Mouse (Mus musculus): ENCODE data around the gene Park7. TPM values are rescaled to one million over a fixed set of nuclear protein-coding genes. Genes with fewer than 3 reads are reported as not detected.
"Not testable (repeated sequence)": the region's sequence is repeated elsewhere in the genome, so short reads cannot be mapped to it uniquely, and the experiment has no call there.

Park7 gene
- polyA plus RNA-seq, 1 experiment from 2014 or later: 508 TPM

DNA sequence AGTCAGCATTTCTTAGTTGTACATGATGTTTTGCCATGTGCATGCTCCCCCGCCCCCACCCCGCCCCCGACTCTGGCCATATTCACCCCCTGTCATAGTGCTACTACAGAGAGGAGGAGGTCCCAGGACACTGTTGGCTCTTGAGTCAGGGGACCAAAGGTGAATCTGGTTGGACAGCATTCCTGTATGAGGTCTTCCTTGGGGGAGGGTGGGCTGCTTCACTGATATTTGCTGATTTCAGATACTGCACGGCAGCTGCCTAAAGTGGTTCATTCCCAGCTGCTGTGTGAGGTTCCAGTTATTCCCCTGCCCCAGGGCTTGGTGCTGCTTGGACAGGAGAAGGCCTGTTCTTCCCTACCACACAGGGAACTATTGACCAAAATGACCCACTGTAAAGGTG, 25.7 kb downstream of the Park7 start:
- Histone ChIP-seq H3K4me1 (peaks cover 27% of the 10 kb centered on the region), H3K36me3 (replicated peaks) (no peaks in the 10 kb centered on the region), H3K9me3 (no peaks in the 10 kb centered on the region), H3K4me3 (no peak overlapping the region), H3K27me3 (replicated peaks; ENCODE audit: low read depth, poor library complexity, severe bottlenecking) (no peaks in the 10 kb centered on the region), H3K27ac (replicated peaks) (no peak overlapping the region; the same call in 1 of the 2 replicates)
- 64% methylated on average over 4 of the region's 4 CpGs for WGBS
- peak; percentile 42 for DNase-seq (ENCODE audit: low spot score)

DNA sequence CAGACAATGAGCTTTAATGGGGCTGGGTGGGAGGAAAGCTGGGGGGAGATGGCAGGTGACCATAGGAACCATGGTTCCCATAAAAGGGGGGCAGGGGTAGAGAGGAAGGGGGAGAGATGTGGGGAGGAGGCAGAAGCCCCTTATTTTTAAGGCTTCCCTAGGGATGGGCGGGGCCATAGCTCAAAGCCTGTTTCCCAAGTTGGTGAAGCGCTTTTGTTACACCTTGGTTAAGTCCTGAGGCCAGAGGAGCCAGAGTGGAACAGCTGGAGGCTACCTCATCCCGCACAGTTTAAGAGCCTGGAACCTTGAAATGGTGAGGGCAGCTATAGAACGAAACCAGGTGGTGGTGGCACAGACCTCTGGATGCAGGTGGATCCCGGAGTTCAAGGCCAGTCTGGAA, 26.3 kb downstream of the Park7 start:
- H3K4me3 ChIP-seq: no peak overlapping the region
- 70% methylated on average over 5 of the region's 5 CpGs for WGBS
- H3K27me3 ChIP-seq (replicated peaks; ENCODE audit: low read depth, poor library complexity, severe bottlenecking): no peaks in the 10 kb centered on the region
- no peaks in the 10 kb centered on the region for H3K36me3 ChIP-seq (replicated peaks)
- no peak overlapping the region; the same call in 1 of the 2 replicates for H3K27ac ChIP-seq (replicated peaks)
- no peak for DNase-seq (ENCODE audit: low spot score)
- peaks cover 27% of the 10 kb centered on the region for H3K4me1 ChIP-seq
- H3K9me3 ChIP-seq: no peaks in the 10 kb centered on the region

DNA sequence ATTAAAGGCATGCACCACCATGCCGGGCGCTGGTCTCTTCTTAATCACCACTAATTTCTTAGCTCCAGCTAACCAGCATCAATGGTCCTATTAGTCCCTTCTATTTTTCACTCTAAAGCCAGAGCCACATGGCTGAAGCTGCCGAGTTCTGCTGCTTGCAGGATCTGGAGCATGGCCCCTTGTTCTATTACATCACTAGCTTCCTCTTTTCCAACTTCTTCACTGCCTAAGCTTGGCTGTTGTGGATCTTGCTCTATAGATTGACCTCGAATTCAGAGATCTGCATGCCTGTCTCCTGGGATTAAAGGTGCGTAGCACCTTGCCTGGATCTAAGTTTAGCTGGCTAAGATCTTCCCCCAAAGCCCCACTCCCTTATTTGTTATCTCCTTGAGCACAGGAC, 31.6 kb downstream of the Park7 start:
- H3K4me1 ChIP-seq: no peaks in the 10 kb centered on the region
- H3K36me3 ChIP-seq (replicated peaks): peaks cover 10% of the 10 kb centered on the region
- peaks cover 27% of the 10 kb centered on the region for H3K9me3 ChIP-seq
- no peak overlapping the region for H3K27ac ChIP-seq (replicated peaks)
- no peak overlapping the region for H3K4me3 ChIP-seq
- no peak for DNase-seq (ENCODE audit: low spot score)
- H3K27me3 ChIP-seq (replicated peaks; ENCODE audit: low read depth, poor library complexity, severe bottlenecking): no peaks in the 10 kb centered on the region
- 84% methylated on average over 5 of the region's 5 CpGs for WGBS

DNA sequence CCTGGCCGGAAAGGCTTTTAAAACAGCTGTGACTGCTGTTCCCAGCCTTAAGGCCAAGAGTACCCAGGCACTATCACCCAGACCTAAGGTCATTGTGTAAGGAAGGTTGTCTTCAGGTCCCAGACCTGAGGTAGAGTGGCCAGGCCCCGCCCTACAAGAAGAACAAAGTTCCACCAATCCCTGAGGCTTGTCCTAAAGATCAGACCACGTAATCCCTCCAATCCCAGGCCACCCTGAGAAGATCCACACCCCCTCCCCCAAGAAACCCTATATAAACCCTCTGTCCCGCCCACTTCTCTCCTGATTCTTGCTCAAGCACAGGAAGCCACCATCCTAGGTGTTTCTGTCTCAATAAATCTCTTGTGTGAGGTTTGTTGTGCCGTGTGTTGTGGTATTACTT, 33.9 kb downstream of the Park7 start:
- WGBS: 91% methylated on average over 5 of the region's 5 CpGs
- peaks cover 10% of the 10 kb centered on the region for H3K36me3 ChIP-seq (replicated peaks)
- H3K27ac ChIP-seq (replicated peaks): no peak overlapping the region
- H3K27me3 ChIP-seq (replicated peaks; ENCODE audit: low read depth, poor library complexity, severe bottlenecking): no peaks in the 10 kb centered on the region
- H3K4me3 ChIP-seq: no peak overlapping the region
- DNase-seq (ENCODE audit: low spot score): no peak
- H3K4me1 ChIP-seq: peaks cover 4% of the 10 kb centered on the region; the same call in 1 of the 2 replicates
- peaks cover 27% of the 10 kb centered on the region for H3K9me3 ChIP-seq

DNA sequence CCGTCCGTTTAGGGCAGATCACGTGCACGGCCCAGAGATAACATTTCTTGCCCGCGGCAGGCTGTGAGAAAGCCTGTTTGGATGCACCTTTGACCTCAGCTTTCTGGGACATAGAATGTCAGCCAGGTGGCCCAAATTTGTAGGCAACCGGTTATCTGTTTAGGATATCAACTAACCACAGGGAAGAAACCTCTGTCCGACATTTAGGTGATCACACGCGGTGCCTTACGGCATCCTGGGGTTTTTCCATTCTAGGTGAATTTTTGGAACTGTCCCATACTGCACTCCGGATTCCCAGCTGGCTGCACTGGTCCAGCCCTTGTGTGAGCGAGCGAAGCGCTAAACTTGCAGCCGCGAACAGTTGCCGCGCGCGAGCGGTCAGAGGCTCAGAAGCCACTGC, 34.6 kb downstream of the Park7 start:
- no peak overlapping the region for H3K27ac ChIP-seq (replicated peaks)
- WGBS: 96% methylated on average over 22 of the region's 22 CpGs
- H3K9me3 ChIP-seq: peaks cover 27% of the 10 kb centered on the region
- H3K27me3 ChIP-seq (replicated peaks; ENCODE audit: low read depth, poor library complexity, severe bottlenecking): no peaks in the 10 kb centered on the region
- H3K36me3 ChIP-seq (replicated peaks): peaks cover 10% of the 10 kb centered on the region
- H3K4me1 ChIP-seq: peaks cover 4% of the 10 kb centered on the region; the same call in 1 of the 2 replicates
- H3K4me3 ChIP-seq: no peak overlapping the region
- DNase-seq (ENCODE audit: low spot score): no peak

DNA sequence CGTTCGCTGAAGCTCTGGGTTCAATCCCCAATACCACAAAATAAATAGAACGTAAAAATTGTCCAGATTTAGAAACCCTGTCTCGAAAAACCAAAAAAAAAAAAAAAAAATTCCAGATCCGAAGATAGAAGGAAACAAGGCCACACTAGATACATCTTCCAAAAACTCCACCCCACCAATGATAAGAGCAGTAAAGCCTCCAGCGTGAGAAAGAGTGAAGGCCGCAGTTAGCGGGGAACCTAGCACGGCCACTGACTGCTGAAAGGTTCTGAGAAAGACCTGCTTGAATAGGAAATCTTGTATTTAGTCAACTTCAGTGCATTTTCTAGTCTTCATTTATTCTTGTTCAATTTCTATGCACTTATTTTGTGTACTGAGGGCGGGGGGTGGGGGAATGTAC, 38.8 kb downstream of the Park7 start:
- no peak overlapping the region for H3K4me3 ChIP-seq
- H3K27ac ChIP-seq (replicated peaks): no peak overlapping the region
- peaks cover 10% of the 10 kb centered on the region for H3K36me3 ChIP-seq (replicated peaks)
- H3K4me1 ChIP-seq: peaks cover 32% of the 10 kb centered on the region
- H3K27me3 ChIP-seq (replicated peaks; ENCODE audit: low read depth, poor library complexity, severe bottlenecking): no peaks in the 10 kb centered on the region
- 90% methylated on average over 10 of the region's 10 CpGs for WGBS
- peaks cover 24% of the 10 kb centered on the region for H3K9me3 ChIP-seq
- no peak for DNase-seq (ENCODE audit: low spot score)

DNA sequence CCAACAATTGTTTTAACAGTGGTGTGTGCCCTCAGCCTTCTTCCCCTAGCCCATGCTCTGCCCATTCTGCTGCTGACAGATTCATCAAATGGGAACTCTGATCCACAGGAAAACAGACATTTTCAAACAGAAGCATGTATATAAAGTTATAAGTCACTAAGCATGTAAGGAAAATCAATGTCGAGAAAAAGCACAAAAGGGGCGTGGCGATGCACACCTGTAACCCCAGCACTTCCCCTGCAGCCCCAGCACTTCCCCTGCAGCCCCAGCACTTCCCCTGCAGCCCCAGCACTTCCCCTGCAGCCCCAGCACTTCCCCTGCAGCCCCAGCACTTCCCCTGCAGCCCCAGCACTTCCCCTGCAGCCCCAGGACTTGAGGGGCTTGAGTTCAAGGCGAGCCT, 39.8 kb downstream of the Park7 start:
- Histone ChIP-seq H3K9me3 (peaks cover 14% of the 10 kb centered on the region), H3K36me3 (replicated peaks) (peaks cover 10% of the 10 kb centered on the region), H3K4me1 (peaks cover 41% of the 10 kb centered on the region)
- H3K27ac ChIP-seq (replicated peaks); DNase-seq (ENCODE audit: low spot score); H3K27me3 ChIP-seq (replicated peaks; ENCODE audit: low read depth, poor library complexity, severe bottlenecking); H3K4me3 ChIP-seq: not testable (repeated sequence)
- 81% methylated on average over 4 of the region's 4 CpGs for WGBS

DNA sequence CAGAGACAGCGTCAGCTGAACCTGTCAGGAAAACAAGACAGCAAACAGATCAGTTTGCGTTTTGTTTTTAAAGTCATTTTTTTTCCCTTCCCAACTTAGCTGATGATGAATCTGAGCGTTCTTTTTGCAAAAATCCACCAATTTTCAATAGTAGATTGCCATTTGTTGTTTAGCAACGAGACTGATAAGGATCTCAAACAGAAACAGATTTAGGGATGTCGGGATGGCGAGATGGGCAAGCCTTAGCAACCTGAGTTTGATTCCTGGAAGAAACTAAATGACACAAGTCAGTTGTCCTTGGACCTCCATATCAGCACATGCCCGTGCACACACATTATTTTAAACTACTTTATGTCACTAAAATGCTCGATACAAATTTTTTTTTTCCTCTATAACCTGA, 41.6 kb downstream of the Park7 start:
- DNase-seq (ENCODE audit: low spot score): no peak
- Histone ChIP-seq H3K27ac (replicated peaks) (peak overlapping the region; percentile 71), H3K4me3 (no peak overlapping the region; the same call in 1 of the 2 replicates), H3K4me1 (peaks cover 47% of the 10 kb centered on the region), H3K36me3 (replicated peaks) (peaks cover 16% of the 10 kb centered on the region), H3K27me3 (replicated peaks; ENCODE audit: low read depth, poor library complexity, severe bottlenecking) (no peaks in the 10 kb centered on the region), H3K9me3 (no peaks in the 10 kb centered on the region)
- 68% methylated on average over 8 of the region's 8 CpGs for WGBS

DNA sequence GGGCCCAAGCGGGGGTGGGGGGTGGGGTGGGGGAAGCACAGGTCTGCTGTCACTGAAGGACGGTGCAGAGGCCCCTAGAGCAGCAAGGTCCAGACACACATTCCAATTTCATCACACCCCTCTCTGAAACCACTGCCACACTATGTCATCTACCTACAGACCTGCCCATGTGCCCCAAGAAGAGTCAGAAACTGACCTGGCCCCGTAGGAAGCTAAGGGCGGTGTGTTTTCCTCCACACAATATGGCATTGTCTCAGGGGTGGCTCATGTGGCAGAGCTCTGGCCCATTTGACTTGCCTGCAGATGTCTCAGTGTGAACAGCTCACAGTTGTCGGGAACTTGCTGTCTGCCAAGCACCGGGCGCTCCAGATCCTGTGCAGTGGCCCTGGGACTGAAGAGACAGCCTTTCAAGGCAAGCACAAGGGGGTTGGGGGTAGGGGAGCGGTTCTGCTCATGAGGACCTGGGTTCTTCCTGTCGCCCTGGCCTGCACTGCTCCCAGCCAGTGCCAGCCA, 42.0 kb downstream of the Park7 start:
- Histone ChIP-seq H3K4me3 (peak overlapping the region; percentile 19), H3K27me3 (replicated peaks; ENCODE audit: low read depth, poor library complexity, severe bottlenecking) (no peaks in the 10 kb centered on the region), H3K27ac (replicated peaks) (peak overlapping the region; percentile 71), H3K4me1 (peaks cover 47% of the 10 kb centered on the region), H3K36me3 (replicated peaks) (peaks cover 21% of the 10 kb centered on the region), H3K9me3 (no peaks in the 10 kb centered on the region)
- WGBS: 26% methylated on average over 9 of the region's 9 CpGs
- DNase-seq (ENCODE audit: low spot score): peak; percentile 44

DNA sequence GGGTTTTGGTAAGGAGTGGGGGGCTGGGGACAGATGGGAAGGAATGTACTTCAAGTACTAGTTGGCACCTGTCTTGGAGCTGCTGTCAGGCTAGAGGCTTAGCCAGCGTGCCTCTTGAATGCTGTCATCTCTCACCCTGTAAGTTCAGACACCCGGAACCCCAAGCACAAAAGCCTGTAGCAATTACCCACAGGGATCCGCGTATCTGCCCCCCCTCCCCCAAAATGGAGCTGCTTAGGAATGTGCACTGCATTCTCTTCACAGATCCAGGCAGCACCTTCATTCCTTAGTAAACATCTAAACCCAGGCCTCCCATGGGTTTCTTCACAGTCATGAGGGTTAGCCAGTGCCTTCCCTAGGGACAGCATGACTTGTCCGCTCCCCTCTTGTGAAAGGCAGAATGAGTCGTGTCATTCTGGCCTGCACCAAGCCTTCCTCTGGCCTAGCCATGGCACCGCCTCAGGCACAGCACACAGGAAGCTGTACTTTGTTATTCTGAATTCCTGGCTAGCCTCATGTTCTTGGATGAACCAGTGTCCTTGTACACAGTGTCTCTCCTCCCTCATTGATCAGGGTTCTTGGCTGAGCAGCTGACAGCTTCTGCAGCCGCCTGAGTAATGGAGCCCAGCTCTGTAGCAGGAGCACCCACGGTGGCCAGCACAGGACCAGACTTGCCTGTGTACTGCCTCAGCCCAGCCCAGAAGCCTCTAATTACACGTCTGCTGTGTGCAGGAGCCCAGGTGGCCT, 42.7 kb downstream of the Park7 start:
- Histone ChIP-seq H3K27me3 (replicated peaks; ENCODE audit: low read depth, poor library complexity, severe bottlenecking) (no peaks in the 10 kb centered on the region), H3K4me3 (peak overlapping the region; percentile 19), H3K36me3 (replicated peaks) (peaks cover 27% of the 10 kb centered on the region), H3K9me3 (no peaks in the 10 kb centered on the region), H3K27ac (replicated peaks) (peak overlapping the region; percentile 71), H3K4me1 (peaks cover 47% of the 10 kb centered on the region)
- WGBS: 24% methylated on average over 10 of the region's 10 CpGs
- peak; percentile 60 for DNase-seq (ENCODE audit: low spot score)

DNA sequence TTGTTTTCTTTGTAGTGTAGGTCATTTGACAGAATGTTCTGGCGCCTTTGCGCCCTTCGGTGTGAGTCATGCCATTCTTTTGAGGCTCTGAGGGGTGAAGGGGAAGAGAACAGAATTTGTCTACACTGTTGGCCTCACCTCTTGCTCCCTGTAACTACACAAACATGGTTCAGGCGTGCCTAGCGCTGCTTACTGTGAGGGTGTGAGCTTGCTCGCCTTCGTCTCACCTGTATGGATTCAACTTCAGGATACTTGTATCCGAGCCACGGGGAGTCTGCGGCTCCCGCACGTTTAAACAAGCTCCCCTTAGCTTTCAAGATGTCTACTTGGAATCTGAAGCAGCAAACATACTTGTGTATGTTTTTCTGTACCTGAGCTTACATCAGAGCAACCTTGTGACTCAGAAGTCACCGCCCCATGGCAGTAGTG, 43.3 kb downstream of the Park7 start:
- no peak for DNase-seq (ENCODE audit: low spot score)
- Histone ChIP-seq H3K36me3 (replicated peaks) (peaks cover 33% of the 10 kb centered on the region), H3K4me1 (peaks cover 47% of the 10 kb centered on the region), H3K27me3 (replicated peaks; ENCODE audit: low read depth, poor library complexity, severe bottlenecking) (no peaks in the 10 kb centered on the region), H3K27ac (replicated peaks) (peak overlapping the region; percentile 71), H3K4me3 (no peak overlapping the region), H3K9me3 (no peaks in the 10 kb centered on the region)
- 84% methylated on average over 13 of the region's 13 CpGs for WGBS

DNA sequence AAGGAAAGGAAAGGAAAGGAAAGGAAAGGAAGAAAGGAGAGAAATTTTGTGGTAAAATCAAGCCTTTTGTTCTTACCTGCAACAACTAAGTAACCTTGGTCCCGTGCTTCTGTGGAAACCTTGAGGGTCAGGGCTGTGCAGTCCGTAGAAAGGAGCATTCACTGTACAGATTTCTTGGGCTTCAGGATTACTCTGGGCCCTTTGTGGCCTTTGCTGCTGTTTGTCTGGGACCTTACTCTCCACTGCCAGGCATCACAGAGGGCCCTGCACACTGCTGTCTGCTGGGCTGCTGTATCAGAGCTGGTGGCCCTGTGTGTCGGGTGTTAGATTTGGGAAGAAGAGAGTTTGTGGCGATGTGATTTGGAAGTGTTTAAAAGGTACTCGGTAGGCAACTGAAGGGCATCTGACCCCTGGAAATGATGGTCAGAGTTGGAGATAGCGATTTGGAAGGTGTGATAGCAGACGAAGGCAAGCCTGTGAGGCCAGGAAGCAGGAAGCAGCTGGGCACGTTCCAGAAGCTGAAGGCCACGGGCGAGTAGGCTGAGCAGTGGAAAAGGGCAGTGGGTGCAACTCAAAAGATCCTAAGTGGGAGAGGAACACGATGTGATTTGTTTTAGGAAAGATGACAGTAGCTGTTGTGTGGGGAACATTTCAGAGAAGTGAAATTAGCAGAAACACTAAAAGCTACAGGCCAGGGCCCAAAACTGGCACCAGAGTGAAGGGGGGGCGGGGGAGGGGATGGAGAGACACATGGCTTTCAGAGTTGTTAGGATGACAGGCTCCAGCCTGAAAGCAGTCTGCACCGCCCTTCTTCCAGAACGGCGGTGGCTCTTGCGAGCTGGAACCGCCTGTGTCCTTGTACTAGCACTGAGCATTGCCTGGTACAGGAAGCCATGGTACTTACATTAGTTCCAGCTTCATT, 44.7 kb downstream of the Park7 start:
- no peak overlapping the region for H3K4me3 ChIP-seq
- H3K36me3 ChIP-seq (replicated peaks): peaks cover 44% of the 10 kb centered on the region
- DNase-seq (ENCODE audit: low spot score): no peak
- H3K4me1 ChIP-seq: peaks cover 43% of the 10 kb centered on the region
- H3K27ac ChIP-seq (replicated peaks): peak overlapping the region; percentile 44; the same call in 1 of the 2 replicates
- H3K27me3 ChIP-seq (replicated peaks; ENCODE audit: low read depth, poor library complexity, severe bottlenecking): no peaks in the 10 kb centered on the region
- WGBS: 75% methylated on average over 17 of the region's 17 CpGs
- H3K9me3 ChIP-seq: no peaks in the 10 kb centered on the region

All from embryonic facial prominence, embryonic 10.5 days (tissue).